Mouse (Mus musculus): Measurements from ENCODE around the gene Leng1. TPM values are rescaled to one million over a fixed set of nuclear protein-coding genes. Genes with fewer than 3 reads are reported as not detected.

Gene Leng1
- polyA plus RNA-seq, 1 experiment from 2014 or later = 16.5 TPM

DNA sequence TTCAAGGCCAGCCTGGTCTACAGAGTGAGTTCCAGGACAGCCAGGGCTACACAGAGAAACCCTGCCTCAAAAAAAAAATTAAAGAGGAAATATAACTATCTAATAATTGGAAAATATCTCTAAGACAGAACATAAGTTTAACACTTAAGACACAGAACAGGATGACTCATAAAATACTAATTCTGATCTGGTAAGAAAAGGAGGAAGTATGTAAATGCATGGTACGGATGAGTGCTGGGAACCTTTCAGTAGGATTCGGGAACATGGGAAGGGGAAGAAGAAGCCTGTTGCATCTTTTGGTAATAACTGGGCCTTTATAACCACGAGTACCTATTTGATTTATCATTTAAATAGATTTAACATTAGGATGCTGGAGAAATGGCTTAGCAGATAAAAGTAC lies 51.6 kb downstream of the Leng1 start:
- no peak overlapping the region for H3K4me2 ChIP-seq (ENCODE audit: low read depth, low read length)
- no peak overlapping the region for H3K9ac ChIP-seq (replicated peaks; ENCODE audit: low read length)
- 80% methylated on average over 3 of the region's 3 CpGs for WGBS
- no peaks in the 10 kb centered on the region for H3K4me1 ChIP-seq (ENCODE audit: control insufficient read depth, insufficient read depth, low read length)
- no peaks in the 10 kb centered on the region; the same call in 1 of the 2 replicates for H3K36me3 ChIP-seq (replicated peaks; ENCODE audit: control insufficient read depth, insufficient read depth, low read depth, low read length)
- H3K4me3 ChIP-seq (ENCODE audit: low read depth, low read length) = no peak overlapping the region
- H3K27ac ChIP-seq (replicated peaks; ENCODE audit: low read depth, low read length) = no peak overlapping the region
- H3K27me3 ChIP-seq (ENCODE audit: control insufficient read depth, insufficient read depth, low read length) = no peaks in the 10 kb centered on the region
- no peak for ATAC-seq (replicated peaks; ENCODE audit: insufficient number of reproducible peaks, low FRiP score, low TSS enrichment, low read depth)
- no peak for DNase-seq (ENCODE audit: low spot score)
- H3K9me3 ChIP-seq (replicated peaks; ENCODE audit: control insufficient read depth, low read length) = no peaks in the 10 kb centered on the region

DNA sequence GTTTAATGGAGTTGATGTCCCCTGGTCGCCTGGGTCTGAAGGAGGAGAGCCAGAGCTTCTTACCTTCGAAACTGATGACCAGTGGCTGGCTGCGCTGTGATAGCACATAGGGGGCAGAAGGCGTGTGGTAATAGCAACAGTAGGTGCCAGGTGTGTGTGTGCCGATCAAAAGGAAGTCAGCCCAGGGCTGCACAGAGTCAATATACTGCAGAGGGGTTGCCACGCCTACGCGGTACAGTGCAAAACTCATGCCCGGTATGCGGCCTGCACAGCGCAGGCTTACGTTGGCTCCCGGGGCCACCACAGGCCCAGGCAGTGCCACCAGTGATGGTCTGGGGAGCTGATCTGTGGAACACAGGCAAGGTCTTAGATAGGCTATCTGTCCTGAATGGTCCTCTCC lies 54.6 kb downstream of the Leng1 start:
- no peak overlapping the region for H3K27ac ChIP-seq (replicated peaks; ENCODE audit: low read depth, low read length)
- no peak for ATAC-seq (replicated peaks; ENCODE audit: insufficient number of reproducible peaks, low FRiP score, low TSS enrichment, low read depth)
- WGBS = 84% methylated on average over 13 of the region's 13 CpGs

DNA sequence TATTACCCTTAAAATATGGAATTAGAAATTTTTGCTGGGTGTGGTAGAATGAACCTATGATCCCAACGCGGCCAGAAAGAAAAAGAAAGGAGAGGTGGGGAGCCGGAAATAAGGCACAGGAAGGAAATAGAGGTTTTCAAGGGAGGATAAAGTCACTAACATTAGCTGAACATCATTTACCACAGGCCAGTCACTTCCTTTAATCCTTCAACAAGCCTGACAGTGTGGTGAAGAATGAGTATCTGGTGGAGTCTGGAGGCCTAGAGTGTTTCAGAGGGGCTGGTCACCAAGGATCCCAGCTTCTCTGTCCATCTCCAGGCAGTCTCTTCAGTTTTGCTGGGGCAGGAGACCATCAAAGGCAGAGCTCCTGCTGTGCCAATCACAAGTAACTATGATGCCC lies 55.2 kb downstream of the Leng1 start:
- Histone ChIP-seq H3K36me3 (replicated peaks; ENCODE audit: control insufficient read depth, insufficient read depth, low read depth, low read length) (no peaks in the 10 kb centered on the region), H3K4me3 (ENCODE audit: low read depth, low read length) (no peak overlapping the region), H3K4me2 (ENCODE audit: low read depth, low read length) (no peak overlapping the region), H3K9ac (replicated peaks; ENCODE audit: low read length) (no peak overlapping the region), H3K27me3 (ENCODE audit: control insufficient read depth, insufficient read depth, low read length) (no peaks in the 10 kb centered on the region), H3K27ac (replicated peaks; ENCODE audit: low read depth, low read length) (no peak overlapping the region), H3K9me3 (replicated peaks; ENCODE audit: control insufficient read depth, low read length) (no peaks in the 10 kb centered on the region), H3K4me1 (ENCODE audit: control insufficient read depth, insufficient read depth, low read length) (no peaks in the 10 kb centered on the region)
- no peak for DNase-seq (ENCODE audit: low spot score)
- 93% methylated on average over 3 of the region's 3 CpGs for WGBS
- no peak for ATAC-seq (replicated peaks; ENCODE audit: insufficient number of reproducible peaks, low FRiP score, low TSS enrichment, low read depth)

More for the DNA sequence above, 54.6 kb downstream of the Leng1 start:
- Histone ChIP-seq H3K4me3 (ENCODE audit: low read depth, low read length) (no peak overlapping the region), H3K4me2 (ENCODE audit: low read depth, low read length) (no peak overlapping the region), H3K27me3 (ENCODE audit: control insufficient read depth, insufficient read depth, low read length) (no peaks in the 10 kb centered on the region), H3K4me1 (ENCODE audit: control insufficient read depth, insufficient read depth, low read length) (no peaks in the 10 kb centered on the region), H3K9ac (replicated peaks; ENCODE audit: low read length) (no peak overlapping the region), H3K36me3 (replicated peaks; ENCODE audit: control insufficient read depth, insufficient read depth, low read depth, low read length) (no peaks in the 10 kb centered on the region), H3K9me3 (replicated peaks; ENCODE audit: control insufficient read depth, low read length) (no peaks in the 10 kb centered on the region)
- no peak for DNase-seq (ENCODE audit: low spot score)

Small RNA genes lying within 50 kb of the gene (microRNA-seq; reads per million reads assigned to microRNA genes)
- 3.8 reads per million for gene Mir3572 (ENCODE audit: borderline number of aligned reads)

Other genes starting within 250 kb of the Leng1 start
- 0.34 TPM in 1 of 2 replicates, not detected in the other for gene Cacng6, start 241.6 kb downstream of the Leng1 start, polyA plus RNA-seq (2014; fragmentation: Nextera tagmentation; extraction: Ambion mirVana)
- not detected in 2 replicates for gene Tarm1, start 163.2 kb downstream of the Leng1 start, polyA plus RNA-seq (2014; fragmentation: Nextera tagmentation; extraction: Ambion mirVana)
- 0.11 and 0.20 TPM in 2 replicates for gene Oscar, start 49.7 kb downstream of the Leng1 start, polyA plus RNA-seq (2014; fragmentation: Nextera tagmentation; extraction: Ambion mirVana)
- 296 and 350 TPM in 2 replicates for gene Ndufa3, start 48.5 kb downstream of the Leng1 start, polyA plus RNA-seq (2014; fragmentation: Nextera tagmentation; extraction: Ambion mirVana)
- 29.0 and 30.7 TPM in 2 replicates for gene Tfpt, start 35.9 kb downstream of the Leng1 start, polyA plus RNA-seq (2014; fragmentation: Nextera tagmentation; extraction: Ambion mirVana)
- gene Prpf31, start 35.9 kb downstream of the Leng1 start, polyA plus RNA-seq (2014; fragmentation: Nextera tagmentation; extraction: Ambion mirVana) = 142 and 151 TPM in 2 replicates
- 57.4 and 63.9 TPM in 2 replicates for gene Cnot3, start 20.6 kb downstream of the Leng1 start, polyA plus RNA-seq (2014; fragmentation: Nextera tagmentation; extraction: Ambion mirVana)
- 3.9 and 4.3 TPM in 2 replicates for gene Tmc4, start 11.7 kb upstream of the Leng1 start, polyA plus RNA-seq (2014; fragmentation: Nextera tagmentation; extraction: Ambion mirVana)
- gene Tsen34, start 27.0 kb upstream of the Leng1 start, polyA plus RNA-seq (2014; fragmentation: Nextera tagmentation; extraction: Ambion mirVana) = 257 and 283 TPM in 2 replicates
- gene Mboat7, start 27.7 kb upstream of the Leng1 start, polyA plus RNA-seq (2014; fragmentation: Nextera tagmentation; extraction: Ambion mirVana) = 27.6 and 28.4 TPM in 2 replicates
- 1,406 and 1,416 TPM in 2 replicates for gene Rps9, start 38.2 kb upstream of the Leng1 start, polyA plus RNA-seq (2014; fragmentation: Nextera tagmentation; extraction: Ambion mirVana)
- 0.10 and 0.17 TPM in 2 replicates for gene Pirb, start 54.6 kb upstream of the Leng1 start, polyA plus RNA-seq (2014; fragmentation: Nextera tagmentation; extraction: Ambion mirVana)
- not detected in 2 replicates for gene Gm15448, start 159.8 kb upstream of the Leng1 start, polyA plus RNA-seq (2014; fragmentation: Nextera tagmentation; extraction: Ambion mirVana)
- 0.13 TPM in 1 of 2 replicates, not detected in the other for gene Pira2, start 179.2 kb upstream of the Leng1 start, polyA plus RNA-seq (2014; fragmentation: Nextera tagmentation; extraction: Ambion mirVana)
- 0.11 TPM in 1 of 2 replicates, not detected in the other for gene Gm14548, start 232.3 kb upstream of the Leng1 start, polyA plus RNA-seq (2014; fragmentation: Nextera tagmentation; extraction: Ambion mirVana)
- 0.11 TPM in 1 of 2 replicates, not detected in the other for gene Lilra6, start 249.7 kb upstream of the Leng1 start, polyA plus RNA-seq (2014; fragmentation: Nextera tagmentation; extraction: Ambion mirVana)